Mouse (Mus musculus) gastrocnemius, postnatal 25 days (tissue): Measurements from ENCODE around the gene Clybl. TPM values are rescaled to one million over a fixed set of nuclear protein-coding genes. Genes with fewer than 3 reads are reported as not detected.

Source experiments
- DNase-seq: peaks from one replicate; pipeline ENCODE4 v3.0.0; 2022
- total RNA-seq, 2 experiments: library from RNA; stranded (reverse); gene quantifications; 1 replicate in 1 of 2; 2 replicates in 1 of 2; pipeline ENCODE4 v1.2.3; 2021

Clybl gene
- total RNA-seq, 2 experiments from 2014 or later, result 62.1 to 62.3 TPM

DNA sequence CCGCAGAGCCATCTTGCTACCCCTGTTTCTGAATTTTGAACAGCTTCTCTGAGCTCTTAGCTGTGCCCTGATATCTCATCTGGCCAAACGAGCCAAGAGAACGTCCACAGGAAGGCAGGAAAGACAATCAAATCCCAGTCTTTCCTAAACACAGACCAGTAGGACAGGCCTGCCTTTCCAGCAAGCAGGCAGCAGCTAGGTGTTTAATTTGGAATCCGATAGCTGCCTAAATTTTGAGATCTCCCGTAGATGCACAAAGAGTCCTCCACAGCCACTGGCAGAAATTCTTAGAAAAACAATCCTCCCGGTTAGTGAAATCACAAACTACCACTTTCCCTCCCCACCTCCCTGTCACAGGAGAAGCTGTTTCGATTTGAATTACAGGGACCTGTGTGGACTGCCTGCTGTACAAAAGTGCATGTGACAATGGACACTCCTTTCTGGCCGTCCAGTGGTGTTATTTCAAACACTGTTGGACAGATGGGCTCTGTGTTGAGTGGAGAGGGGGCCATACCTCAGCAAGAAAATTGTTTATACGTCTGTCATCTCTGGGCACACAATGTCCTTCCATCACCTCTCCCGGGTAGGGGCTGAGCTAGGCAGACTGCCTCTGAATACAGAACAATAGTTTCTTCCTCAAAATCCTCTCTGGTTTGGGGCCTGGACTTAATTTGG is 245.2 kb downstream of the Clybl start:
- no peak for DNase-seq

DNA sequence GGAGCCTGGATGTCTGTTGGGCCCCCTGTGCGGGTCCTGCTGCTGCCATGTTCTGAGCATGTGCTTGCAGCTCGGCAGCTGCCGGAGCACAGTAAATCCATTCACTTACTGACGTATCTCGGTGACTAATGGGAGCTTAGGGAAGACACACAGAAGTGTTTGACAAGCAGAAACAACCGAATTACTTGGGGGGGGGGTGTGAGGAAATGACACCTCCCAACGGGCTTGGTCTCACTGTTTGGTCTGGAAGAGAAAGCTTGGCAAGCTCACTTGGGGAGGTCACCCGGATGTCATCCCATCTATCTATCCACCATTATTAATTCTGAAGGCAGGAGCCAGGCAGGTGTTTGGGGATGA is 245.7 kb downstream of the Clybl start:
- no peak for DNase-seq

DNA sequence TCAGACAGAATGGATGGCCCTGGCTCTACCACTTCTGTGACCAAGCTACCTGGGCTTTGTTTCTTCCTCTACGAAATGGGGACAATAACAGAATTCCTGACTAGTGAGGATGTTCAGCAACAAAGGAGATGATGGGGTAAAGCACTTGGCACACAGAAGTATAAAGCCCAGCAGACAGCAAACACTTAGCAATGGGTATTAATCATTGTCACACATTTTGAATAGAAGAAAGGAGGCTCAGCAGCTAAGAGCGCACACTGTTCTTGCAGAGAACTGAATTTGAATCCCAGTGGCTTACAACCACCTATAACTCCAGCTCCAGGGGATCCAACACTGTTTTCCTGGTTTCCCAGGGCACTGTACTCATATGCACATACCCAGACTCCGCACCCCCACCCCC is 246.2 kb downstream of the Clybl start:
- DNase-seq, result no peak

DNA sequence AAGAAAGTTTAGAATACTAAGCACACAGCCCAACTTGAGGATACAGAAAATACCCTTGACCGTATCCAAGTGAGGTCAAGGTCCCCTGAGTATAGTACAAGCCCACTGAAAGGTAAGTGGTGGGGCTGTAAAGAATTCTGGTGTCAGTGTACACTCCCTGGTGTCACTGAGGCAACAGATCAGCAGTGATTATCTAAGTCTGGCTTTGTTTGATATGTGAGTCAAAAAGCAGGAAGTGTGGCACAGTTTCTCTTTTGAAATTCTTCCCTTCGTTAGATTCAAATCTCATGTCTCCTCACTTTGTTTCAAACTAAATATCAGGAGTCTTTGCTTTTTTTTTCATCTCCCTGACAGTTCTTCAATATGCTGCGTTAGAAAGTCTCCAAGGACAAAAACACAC is 251.1 kb downstream of the Clybl start:
- no peak for DNase-seq

DNA sequence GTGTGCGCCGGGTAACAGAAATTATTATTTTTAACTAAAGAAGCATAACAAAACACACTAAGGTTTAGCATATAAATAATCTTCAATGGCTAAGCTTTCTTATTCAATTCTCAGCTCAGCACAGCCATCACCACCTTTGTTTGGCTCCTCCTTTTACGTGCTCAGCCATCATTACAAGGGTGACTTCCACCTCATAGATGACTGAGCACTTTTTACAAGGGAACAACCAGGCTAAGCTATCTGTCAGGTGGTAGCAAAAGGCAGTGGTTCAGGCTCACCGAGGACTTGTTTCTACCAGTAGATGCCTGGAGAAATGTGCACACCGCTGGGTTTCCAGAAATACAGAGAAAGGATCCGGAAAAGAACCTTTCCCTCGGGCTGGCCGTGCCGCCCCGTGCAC is 252.5 kb downstream of the Clybl start:
- DNase-seq, result no peak

DNA sequence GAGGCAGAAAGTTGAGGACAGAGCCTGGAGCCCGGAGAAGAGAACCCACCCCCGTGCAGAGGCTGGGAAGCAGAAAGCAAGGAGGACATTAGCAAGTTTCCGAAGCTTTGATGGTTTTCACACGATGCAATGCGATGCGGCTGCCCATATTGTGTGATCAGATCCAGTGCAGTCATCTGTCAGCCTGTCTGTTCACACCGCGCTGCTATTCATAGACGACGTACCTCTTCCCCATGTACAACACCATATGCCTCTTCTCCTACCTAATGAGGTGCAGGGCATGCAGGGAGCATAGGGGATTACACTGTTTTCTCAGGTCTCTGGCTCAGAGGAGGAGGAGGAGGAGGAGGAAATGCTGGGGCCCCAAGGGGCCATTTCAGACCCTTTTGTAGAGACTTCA is 255.3 kb downstream of the Clybl start:
- DNase-seq, result no peak

DNA sequence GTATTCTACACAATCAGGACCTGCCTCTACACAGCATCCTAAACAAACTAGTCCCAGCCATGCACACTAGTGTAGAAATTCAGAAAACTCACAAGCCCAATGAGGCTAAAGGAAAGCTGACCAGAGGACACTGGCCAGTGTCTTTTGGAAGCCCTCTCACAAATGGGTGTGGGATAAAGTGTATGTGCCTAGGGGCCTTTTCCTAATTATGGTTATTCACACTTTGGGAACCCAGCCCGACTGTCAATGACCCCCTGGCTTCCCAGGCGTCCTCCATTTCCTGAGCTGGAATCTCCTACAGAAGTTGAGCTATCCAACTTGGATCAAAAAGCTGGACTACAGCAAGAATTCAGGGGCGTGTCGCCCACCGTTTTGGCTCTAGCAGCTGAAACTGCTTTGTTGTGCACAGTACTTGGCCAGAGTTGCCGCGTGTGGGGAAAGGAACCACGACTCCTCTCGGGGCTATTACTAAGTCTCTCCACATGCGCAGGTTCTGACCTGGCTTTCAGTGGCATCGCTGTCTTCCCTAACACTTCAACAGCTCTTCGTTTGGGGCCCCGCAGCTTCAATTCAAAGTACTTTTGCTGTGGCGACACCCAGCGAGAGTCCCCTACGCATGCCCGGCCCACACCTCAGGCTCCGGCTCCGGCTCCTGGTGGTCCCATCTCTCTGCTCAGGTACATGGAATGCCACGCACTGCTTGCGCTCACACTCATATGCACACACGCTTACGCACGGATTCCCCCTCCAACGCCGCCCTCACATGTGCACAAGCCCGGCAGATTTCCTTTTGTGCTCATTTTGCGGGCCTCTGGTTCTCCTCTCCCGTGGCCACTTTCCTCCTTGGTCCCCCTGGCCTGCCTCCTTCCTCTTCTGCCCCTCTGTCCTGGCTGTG is 268.3 kb downstream of the Clybl start:
- DNase-seq, result no peak

DNA sequence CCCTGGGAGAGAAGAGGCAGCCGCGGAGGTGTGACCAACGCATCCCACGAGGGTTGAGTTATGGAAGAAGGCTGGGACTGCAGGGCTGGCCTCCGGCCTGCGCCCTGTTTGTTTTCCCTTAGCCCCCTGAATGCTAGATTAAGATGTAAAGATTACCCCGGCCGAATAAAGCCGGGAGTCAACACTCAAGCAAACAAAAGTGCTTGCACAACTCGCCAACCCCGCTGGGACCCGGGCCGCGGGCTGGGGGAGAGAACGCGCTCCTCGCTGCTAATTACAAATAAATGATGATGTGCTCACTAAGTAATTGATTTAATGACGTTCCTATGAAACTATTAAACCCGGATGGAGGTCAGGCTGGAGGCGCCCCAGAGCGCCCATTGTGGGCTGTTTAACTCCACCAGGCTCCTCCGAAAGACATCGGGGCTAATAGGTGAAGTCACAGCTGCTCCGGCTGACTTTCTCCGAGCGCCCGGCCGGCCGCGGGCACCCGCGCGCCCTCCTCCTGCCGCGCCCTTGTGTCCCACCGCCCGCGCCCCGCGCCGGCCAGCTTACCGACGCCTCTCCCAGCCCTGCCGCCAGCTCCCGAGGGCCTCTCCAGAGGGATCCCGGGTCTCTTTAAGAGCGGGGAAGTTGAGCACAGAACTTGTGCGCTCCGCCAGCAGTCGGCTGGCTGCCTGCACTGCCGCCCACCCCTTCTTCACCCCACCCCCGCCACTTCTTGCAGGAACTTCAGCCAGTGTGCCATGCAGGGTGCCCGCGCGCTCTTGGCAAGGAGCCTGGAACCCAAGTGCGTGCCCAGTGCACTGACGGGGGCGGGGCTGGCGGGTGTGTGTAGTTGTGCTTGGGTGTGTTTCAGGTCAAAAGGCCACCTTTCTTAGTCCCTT is 269.2 kb downstream of the Clybl start, which contains the start of gene Gm5089:
Gene Gm5089 (minus strand): TSS at position 620 of the 887 bp plus-strand sequence.
- DNase-seq, result no peak

DNA sequence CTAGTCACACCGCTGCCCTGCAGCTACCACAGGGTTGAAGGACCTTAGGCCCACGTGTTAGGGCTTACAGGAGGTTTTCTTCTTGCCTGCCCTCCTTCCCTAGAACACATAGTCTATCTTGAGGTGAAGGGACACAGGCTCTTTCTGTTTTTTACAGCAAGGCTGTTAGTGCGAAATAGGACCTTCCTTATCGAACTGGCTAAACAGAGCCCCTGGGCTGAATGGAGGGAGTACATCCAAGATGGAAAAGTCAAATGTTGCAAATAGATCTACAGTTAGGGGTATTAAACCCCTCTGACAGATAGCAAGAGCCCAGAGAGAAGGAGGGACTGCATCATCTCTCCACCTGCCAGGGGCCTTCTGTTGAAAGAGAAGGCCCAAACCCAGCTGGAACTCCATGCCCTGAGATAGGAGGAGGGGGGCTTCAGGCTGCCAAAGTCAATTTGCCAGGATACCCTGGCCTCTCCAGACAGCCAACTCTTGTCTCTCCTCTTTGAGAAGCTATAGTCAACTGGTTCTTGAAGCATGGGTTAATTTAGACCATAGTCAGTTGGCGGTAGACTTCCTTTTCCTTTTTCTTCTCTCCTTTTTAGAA is 270.1 kb downstream of the Clybl start:
- no peak for DNase-seq

Other genes with a start within 250 kb of the Clybl start
- gene Gpr183, start 216.5 kb upstream of the Clybl start, total RNA-seq, result under 1 TPM; 0.38 to 0.43 TPM
- gene Timm8a2, start 147.0 kb upstream of the Clybl start, total RNA-seq, result not detected
- gene Tm9sf2, start 74.7 kb upstream of the Clybl start, total RNA-seq, result 10 to 100 TPM; 56.1 to 62.5 TPM